Mouse (Mus musculus) neutrophil, adult 83 days (primary cell): ENCODE data around the gene Tsc22d4. TPM values are rescaled to one million over a fixed set of nuclear protein-coding genes. Genes with fewer than 3 reads are reported as not detected.

Experiments used
- total RNA-seq, 2 experiments: library from RNA; stranded (reverse); gene quantifications; one replicate each; pipeline ENCODE4 v1.2.4; 2023

Tsc22d4 gene
- 100 to 1,000 TPM; 265 to 295 TPM for total RNA-seq

GRCm38 (mm10) chr5:137745214-137746171, at the start of gene Tsc22d4:
Tsc22d4 (plus strand) TSS chr5:137745730.

GRCm38 (mm10) chr5:137741023-137741931, 4.3 kb upstream of the Tsc22d4 start, which contains the start of gene Nyap1:
Nyap1 (minus strand) TSS chr5:137741607.

GRCm38 (mm10) chr5:137778635-137779034, 33.1 kb downstream of the Tsc22d4 start, which contains the start of gene Ppp1r35:
Ppp1r35 (plus strand) TSS chr5:137778849.

GRCm38 (mm10) chr5:137787151-137787928, 41.8 kb downstream of the Tsc22d4 start, which contains the start of the genes Mepce and Zcwpw1:
Mepce (minus strand) TSS chr5:137787655.
Zcwpw1 (plus strand) TSS chr5:137787798.

Other genes starting within 250 kb of the Tsc22d4 start
- gene Pop7, start 243.2 kb upstream of the Tsc22d4 start, total RNA-seq, result 10 to 100 TPM; 13.8 to 19.8 TPM
- gene Gigyf1, start 227.2 kb upstream of the Tsc22d4 start, total RNA-seq, result 10 to 100 TPM; 50.9 to 52.3 TPM
- gene Epo, start 212.5 kb upstream of the Tsc22d4 start, total RNA-seq, result not detected
- gene Gnb2, start 212.2 kb upstream of the Tsc22d4 start, total RNA-seq, result 100 to 1,000 TPM; 921 to 972 TPM
- not detected for gene Actl6b, start 192.2 kb upstream of the Tsc22d4 start, total RNA-seq
- 10 to 100 TPM in 1 of 2 experiments, 1 to 10 TPM in 1; 7.0 to 11.2 TPM for gene Tfr2, start 175.9 kb upstream of the Tsc22d4 start, total RNA-seq
- 10 to 100 TPM; 46.3 to 50.4 TPM for gene Mospd3, start 144.7 kb upstream of the Tsc22d4 start, total RNA-seq
- gene Pcolce, start 131.9 kb upstream of the Tsc22d4 start, total RNA-seq, result 1 to 10 TPM in 1 of 2 experiments, under 1 TPM in 1; 0.84 to 4.0 TPM
- gene Fbxo24, start 116.7 kb upstream of the Tsc22d4 start, total RNA-seq, result under 1 TPM in 1 of 2 experiments, not detected in 1; 0.26 TPM
- 100 to 1,000 TPM; 217 to 232 TPM for gene Lrch4, start 116.6 kb upstream of the Tsc22d4 start, total RNA-seq
- 10 to 100 TPM; 44.5 to 45.7 TPM for gene Gm20605, start 116.6 kb upstream of the Tsc22d4 start, total RNA-seq
- 10 to 100 TPM; 74.3 to 76.8 TPM for gene Sap25, start 104.4 kb upstream of the Tsc22d4 start, total RNA-seq
- not detected for gene Irs3, start 100.0 kb upstream of the Tsc22d4 start, total RNA-seq
- gene Agfg2, start 61.0 kb upstream of the Tsc22d4 start, total RNA-seq, result 10 to 100 TPM; 27.2 to 29.2 TPM
- gene Nyap1, start 4.1 kb upstream of the Tsc22d4 start, total RNA-seq, result under 1 TPM; 0.83 to 0.93 TPM
- 10 to 100 TPM; 26.5 to 32.9 TPM for gene Ppp1r35, start 33.1 kb downstream of the Tsc22d4 start, total RNA-seq
- gene Mepce, start 41.9 kb downstream of the Tsc22d4 start, total RNA-seq, result 10 to 100 TPM; 29.3 to 33.9 TPM
- gene Zcwpw1, start 42.1 kb downstream of the Tsc22d4 start, total RNA-seq, result 1 to 10 TPM; 3.6 to 4.1 TPM
- gene Pilra, start 90.6 kb downstream of the Tsc22d4 start, total RNA-seq, result 100 to 1,000 TPM; 303 to 320 TPM
- gene Pilrb1, start 112.4 kb downstream of the Tsc22d4 start, total RNA-seq, result 100 to 1,000 TPM; 168 to 180 TPM
- gene Pilrb2, start 126.1 kb downstream of the Tsc22d4 start, total RNA-seq, result 100 to 1,000 TPM; 215 to 219 TPM
- gene Cyp3a13, start 175.9 kb downstream of the Tsc22d4 start, total RNA-seq, result not detected
- gene Gjc3, start 217.4 kb downstream of the Tsc22d4 start, total RNA-seq, result not detected
- 1 to 10 TPM in 1 of 2 experiments, under 1 TPM in 1; 0.61 to 1.1 TPM for gene Azgp1, start 235.8 kb downstream of the Tsc22d4 start, total RNA-seq